Mouse (Mus musculus): ENCODE measurements at regions not wholly inside any gene's neighbourhood (a gene's known extent, or its start where the extent isn't known, plus 50 kb on each side); places are given as distances from the start of the nearest gene placed in this dataset.

GRCm38 (mm10) chr3:9349822-9350221 is 260.1 kb downstream of the Zfp704 start:
- TF ChIP-seq CTCF (IDR thresholded peaks at IDR 0.05; ENCODE audit: borderline replicate concordance, insufficient read depth, low read depth, low read length) (no peak), POLR2A (IDR thresholded peaks at IDR 0.05; ENCODE audit: borderline replicate concordance, insufficient read depth, low read length) (no peak)

Measured in cerebellum, adult 2 months (tissue).